Mouse (Mus musculus) activated CD4-positive, CD25-positive, alpha-beta regulatory T cell, adult 4 months (primary cell): ENCODE data around the gene Il23a. TPM values are rescaled to one million over a fixed set of nuclear protein-coding genes. Genes with fewer than 3 reads are reported as not detected.
"Not testable (repeated sequence)": the region's sequence is repeated elsewhere in the genome, so short reads cannot be mapped to it uniquely, and the experiment has no call there.

Experiments
- ATAC-seq: one replicate; pipeline ENCODE4 v1.8.0; 2017
- polyA plus RNA-seq, 2 experiments: library from polyadenylated mRNA; unstranded; fragments of 100-300 nt; shearing (Covaris generic); gene quantifications; one replicate each; pipeline ENCODE4 v1.2.1; 2017

Gene Il23a
- not detected for polyA plus RNA-seq

DNA sequence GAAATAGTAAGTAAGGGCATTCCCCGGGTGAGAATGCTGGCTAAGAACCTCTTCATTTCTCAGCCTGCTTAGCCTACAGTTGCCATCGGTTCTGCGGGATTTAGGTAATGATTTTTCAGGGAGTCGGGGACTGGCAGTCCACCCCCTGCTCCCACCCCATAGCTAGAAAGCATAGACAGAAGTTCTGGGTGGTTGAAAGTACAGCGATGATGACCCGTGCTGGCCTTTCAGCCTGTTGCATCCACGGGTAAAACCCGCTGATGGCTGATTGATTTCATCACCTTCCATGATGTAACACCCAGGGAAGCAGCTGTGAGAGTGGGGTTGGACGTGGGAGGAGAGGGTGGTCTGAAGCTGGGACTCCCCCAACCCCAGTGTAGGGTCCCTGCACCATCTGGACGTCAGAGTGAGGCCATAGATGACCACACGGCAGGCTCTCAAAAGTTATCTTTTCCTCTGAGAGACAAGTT lies at the start of gene Il23a:
Gene Il23a (minus strand): TSS at position 51 of the 470 bp plus-strand sequence.
- no peak for ATAC-seq

DNA sequence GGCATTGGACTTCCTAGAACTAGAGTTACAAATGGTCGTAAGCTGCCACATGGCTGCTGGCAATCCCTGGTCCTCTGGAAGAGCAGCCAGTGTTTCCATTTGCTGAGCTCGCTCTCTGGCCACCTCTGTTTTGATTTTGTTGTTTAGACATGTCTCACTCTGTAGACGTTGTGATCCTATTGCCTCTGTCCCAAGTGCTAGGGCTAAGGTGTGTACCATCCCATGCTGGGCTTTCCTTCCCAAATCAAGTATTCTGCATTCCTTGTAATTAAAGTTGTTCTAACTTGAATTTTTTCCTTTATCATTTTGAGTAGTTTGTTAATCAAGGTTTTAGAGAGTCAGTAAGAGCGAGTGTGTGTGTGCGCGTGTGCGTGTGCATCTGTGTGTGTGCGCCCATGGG lies 49.0 kb upstream of the Il23a start:
- no peak for ATAC-seq

- peak; percentile 93 for ATAC-seq
These were observed 46.2 kb upstream of the Il23a start for GRCm38 (mm10) chr10:128344568-128345275.

DNA sequence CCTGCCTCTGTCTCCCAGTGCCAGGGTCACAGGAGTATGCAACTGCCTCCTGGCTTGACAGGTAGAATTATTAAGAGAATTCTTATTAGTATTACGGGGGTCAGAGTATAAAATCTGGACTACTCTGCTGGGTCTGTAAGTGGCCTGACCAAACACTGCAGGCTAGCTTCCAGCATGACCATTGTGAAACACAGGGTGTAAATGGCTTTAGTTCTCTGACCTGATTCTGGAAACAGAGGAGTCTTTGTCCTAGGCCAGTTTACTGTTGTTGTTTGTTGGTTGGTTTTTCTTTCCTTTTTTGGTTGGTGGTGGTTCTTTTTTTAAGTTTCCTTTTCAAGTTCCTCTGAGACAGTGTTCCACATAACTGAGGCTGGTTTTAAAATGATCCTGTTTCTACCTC lies 44.9 kb upstream of the Il23a start:
- ATAC-seq: no peak

DNA sequence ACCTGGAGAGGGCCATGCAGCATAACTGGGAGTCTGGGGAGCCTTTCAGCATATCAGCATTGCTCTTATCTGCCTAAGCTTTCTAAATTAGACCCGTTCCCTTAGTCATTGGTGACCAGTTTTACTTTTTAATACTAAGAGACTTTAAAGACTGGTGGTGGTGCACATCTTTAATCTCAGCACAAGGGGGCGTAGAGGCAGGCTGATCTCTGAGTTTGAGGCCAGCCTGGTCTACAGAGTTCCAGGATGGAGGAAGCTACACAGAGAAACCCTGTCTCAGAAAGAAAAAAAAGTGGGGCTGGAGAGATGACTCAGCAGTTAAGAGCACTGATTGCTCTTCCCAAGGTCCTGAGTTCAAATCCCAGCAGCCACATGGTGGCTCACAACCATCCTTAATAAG lies 41.7 kb upstream of the Il23a start:
- ATAC-seq: no peak

DNA sequence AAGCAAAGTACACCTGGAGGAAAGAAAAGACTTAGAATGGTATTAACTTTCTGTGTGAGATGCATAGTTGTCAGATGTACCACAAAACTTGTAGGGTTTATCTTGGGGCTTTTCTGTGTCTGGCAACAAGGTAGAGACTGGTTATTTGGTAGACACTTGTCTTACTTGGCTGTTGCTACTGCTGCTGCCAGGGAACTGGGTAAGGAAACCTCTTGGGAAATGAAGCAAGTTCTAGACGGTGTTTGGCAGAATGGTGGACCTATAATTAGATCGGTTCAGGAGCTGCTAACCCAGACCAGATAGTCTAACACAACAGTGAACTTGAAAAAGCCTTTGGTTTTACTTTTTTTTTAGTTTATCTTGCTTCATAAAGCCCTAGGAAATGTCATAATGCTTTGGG lies 40.4 kb upstream of the Il23a start:
- ATAC-seq: no peak

- no peak for ATAC-seq
These were observed 39.9 kb upstream of the Il23a start for GRCm38 (mm10) chr10:128338415-128338814.

DNA sequence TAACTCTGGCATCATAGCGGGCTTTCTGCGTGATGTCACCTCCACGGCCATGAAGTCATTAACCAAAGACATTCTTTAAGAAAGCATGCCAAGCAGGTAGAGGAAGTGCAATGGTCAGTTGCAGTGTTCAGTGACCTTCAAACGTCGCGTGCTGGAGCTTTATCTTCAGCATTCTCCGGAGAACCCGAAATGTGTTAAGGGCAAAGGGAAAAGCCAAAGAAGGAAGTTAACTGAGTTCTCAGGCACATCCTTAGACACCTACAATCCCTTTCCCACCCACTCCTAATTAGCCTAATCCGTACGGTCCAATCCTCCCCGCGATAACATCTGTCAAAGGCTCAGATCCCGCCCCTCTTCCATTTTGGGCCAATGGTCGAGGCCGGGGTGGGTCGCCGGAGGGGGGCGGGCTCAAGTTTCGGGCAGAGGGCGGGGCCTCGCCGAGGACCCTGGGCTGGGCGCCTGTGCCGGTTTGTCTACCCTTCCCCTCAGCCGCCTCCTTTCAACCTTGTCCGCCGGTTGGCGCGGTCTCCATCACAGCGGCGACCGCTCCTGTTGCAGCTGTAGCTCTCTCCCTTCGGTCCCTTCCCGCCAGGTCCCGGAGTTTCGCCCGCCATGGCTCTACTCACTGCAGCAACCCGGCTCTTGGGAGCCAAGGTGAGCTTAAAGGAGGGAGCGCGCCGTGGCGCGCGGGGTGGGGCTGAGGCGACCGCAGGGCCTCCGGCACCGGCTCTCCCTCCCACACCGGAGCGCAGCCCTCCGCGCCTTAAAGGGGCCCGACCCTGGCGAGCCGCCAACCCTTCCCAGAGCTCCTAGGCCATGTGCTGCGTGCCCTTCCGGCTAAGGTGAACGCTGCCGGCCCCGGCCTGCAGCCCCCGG lies 39.0 kb upstream of the Il23a start, which contains the start of gene Cs:
Gene Cs (plus strand): TSS at position 429 of the 876 bp plus-strand sequence.
- ATAC-seq: peak; percentile 94

GRCm38 (mm10) chr10:128336597-128336996 lies 38.0 kb upstream of the Il23a start:
- ATAC-seq: no peak

- ATAC-seq: no peak
These were observed 37.6 kb upstream of the Il23a start for GRCm38 (mm10) chr10:128336195-128336594.

- ATAC-seq: no peak
These were observed 37.0 kb upstream of the Il23a start for GRCm38 (mm10) chr10:128335582-128335981.

DNA sequence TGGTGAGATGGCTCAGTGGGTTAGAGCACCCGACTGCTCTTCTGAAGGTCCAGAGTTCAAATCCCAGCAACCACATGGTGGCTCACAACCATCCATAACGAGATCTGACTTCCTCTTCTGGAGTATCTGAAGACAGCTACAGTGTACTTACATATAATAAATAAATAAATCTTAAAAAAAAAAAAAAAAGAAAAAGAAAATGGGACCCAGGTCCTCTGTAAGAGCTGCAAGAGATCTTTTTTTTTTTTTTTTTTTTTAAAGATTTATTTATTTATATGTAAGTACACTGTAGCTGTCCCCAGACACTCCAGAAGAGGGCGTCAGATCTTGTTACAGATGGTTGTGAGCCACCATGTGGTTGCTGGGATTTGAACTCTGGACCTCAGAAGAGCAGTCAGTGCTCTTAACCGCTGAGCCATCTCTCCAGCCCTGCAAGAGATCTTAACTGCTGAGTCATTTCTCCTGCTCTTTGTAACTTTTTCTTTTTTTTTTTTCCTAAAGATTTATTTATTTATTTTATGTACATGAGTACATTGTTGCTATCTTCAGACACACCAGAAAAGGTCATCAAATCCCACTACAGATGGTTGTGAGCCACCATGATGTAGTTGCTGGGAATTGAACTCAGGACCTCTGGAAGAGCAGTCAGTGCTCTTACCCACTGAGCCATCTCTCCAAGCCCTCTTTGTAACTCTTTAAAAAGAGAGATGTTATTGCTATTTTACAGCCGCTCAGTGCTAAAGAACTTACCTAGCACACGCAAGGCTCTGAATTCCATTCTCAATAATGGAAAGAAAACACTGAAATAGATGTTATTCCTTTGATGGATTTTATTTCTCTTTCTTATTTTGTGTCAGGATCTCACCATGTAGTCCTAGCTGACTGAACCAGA lies 34.1 kb upstream of the Il23a start:
- ATAC-seq: not testable (repeated sequence)

DNA sequence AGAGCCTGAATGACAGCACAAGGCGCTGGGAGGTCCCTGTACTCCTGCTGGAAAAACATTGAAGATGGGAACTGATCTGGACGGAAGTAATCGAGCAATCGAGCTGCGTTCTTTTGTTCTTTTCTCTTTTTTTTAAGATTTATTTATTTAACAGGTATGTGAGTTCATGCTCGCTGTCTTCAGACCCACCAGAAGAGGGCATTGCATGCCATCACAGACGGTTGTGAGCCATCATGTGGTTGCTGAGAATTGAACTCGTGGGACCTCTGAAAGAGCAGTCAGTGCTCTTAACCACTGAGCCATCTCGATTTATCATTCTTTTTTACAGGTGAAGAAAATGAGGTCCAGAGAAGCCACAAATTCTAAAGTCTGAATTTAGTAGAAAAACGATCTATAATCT lies 29.1 kb upstream of the Il23a start:
- ATAC-seq: no peak

- no peak for ATAC-seq
These were observed 28.3 kb upstream of the Il23a start for GRCm38 (mm10) chr10:128326825-128327224.

- ATAC-seq: peak; percentile 63
These were observed 25.0 kb upstream of the Il23a start for GRCm38 (mm10) chr10:128323516-128323915.

- peak; percentile 68 for ATAC-seq
These were observed 23.9 kb upstream of the Il23a start, which contains the start of gene Cnpy2 for GRCm38 (mm10) chr10:128322141-128323108. Gene Cnpy2 (plus strand): TSS chr10:128322459.

GRCm38 (mm10) chr10:128321641-128322040 lies 23.1 kb upstream of the Il23a start:
- no peak for ATAC-seq

DNA sequence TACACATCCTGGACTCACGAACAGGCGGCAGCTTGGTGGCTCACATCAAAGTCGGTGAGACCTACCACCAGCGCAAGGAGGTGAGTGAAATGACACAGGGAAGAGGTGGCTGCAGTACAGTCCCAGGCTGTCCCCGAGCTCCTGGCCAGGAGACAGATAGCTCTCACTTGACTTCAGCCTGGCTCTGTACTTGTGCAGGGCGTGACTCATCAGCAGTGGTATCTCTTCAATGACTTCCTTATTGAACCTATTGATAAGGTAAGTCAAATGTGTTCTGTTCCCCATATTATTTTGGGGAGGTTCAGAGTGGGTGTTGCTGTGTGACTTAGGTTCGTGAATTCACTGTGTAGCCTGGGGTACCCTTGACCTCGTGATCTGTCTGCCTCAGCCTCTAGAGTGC lies 17.0 kb upstream of the Il23a start:
- ATAC-seq: no peak

DNA sequence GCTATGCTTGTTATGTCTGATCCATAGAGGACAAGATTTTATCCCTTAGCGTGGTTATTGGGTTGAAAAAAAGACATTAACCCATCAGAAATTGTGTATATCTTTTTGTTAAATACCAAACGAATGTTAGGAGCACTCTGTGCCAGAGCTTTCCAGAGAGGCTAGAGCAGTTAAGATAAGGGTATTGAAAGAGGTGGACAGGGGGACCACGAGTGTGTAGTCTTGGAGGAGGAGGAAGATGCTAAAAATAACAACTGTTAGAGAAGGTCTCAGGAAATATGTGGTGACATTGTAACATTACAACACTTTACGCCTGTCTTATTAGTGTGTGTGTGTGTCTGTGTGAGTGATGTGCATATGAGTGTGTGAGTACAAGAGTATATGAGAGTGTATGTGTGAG lies 12.3 kb upstream of the Il23a start:
- ATAC-seq: no peak

GRCm38 (mm10) chr10:128310177-128310576 lies 11.6 kb upstream of the Il23a start:
- ATAC-seq: no peak

- ATAC-seq: no peak
These were observed 11.1 kb upstream of the Il23a start for GRCm38 (mm10) chr10:128309654-128310053.
